Mouse (Mus musculus) kidney, adult 18-20 months (tissue): Measurements from ENCODE around the gene Elovl2.
A peak's percentile ranks its signal among the peaks of the same experiment; 100 is the strongest.
"Not testable (repeated sequence)": the region's sequence is repeated elsewhere in the genome, so short reads cannot be mapped to it uniquely, and the experiment has no call there.

Experiments
- DNase-seq: peaks from one replicate; pipeline ENCODE4 v3.0.0; 2021

Elovl2 gene

DNA sequence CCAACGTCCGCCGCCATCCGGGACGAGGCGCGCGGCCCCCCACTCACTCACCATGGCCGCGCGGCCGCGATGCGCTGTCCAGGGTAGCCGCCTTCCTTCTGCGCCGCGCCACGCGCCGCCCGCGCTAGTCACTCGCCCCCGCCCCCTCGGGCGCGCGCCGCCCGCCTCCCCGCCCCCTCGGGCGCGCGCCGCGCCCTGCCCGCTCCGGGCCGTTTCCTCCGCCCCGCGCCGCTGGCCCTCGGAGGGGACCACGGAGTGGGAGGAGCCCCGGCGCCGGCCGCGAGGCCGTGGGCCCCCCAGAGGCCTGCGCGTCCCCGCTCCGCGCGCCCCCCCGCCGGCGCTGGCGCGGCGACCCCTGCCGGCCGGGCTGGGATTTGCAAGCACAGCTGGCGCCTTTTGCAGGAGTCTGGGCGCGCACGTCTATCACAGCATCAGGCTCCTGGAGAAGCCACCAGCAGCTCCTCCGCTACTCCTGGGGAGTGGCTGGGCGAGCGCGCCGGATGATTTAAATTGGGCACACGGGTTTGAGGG is at the start of gene Elovl2:
Gene Elovl2 (minus strand): TSS at position 102 of the 531 bp plus-strand sequence.
- peak; percentile 72 for DNase-seq

DNA sequence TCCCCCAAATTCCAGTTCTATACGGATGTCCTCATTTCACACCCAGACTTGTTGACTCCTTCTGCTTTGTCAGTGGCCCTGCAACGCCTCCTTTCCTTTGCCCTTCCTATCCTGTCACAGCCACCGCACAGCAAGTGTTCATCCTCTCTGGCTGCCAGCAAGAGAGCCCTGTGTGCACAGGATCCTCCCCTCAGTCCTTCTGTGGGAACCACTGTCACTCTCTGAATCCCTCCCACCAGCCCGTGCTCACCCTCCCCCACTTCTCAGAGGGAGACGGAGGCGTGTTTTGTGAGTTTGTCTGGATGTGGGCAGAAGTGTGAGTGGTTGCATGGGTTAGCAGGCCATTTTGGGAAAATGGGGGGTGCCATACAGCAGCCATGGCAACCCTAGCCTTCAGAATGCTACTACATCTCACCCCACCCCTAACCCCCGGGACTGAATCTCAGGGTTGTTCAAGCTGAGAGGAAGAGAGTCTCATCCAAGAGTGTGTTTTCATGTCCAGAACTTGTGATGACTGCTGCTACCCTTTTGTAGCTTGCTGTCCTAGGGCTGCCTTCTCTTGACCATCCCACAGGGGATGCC is 47.7 kb upstream of the Elovl2 start:
- no peak for DNase-seq

DNA sequence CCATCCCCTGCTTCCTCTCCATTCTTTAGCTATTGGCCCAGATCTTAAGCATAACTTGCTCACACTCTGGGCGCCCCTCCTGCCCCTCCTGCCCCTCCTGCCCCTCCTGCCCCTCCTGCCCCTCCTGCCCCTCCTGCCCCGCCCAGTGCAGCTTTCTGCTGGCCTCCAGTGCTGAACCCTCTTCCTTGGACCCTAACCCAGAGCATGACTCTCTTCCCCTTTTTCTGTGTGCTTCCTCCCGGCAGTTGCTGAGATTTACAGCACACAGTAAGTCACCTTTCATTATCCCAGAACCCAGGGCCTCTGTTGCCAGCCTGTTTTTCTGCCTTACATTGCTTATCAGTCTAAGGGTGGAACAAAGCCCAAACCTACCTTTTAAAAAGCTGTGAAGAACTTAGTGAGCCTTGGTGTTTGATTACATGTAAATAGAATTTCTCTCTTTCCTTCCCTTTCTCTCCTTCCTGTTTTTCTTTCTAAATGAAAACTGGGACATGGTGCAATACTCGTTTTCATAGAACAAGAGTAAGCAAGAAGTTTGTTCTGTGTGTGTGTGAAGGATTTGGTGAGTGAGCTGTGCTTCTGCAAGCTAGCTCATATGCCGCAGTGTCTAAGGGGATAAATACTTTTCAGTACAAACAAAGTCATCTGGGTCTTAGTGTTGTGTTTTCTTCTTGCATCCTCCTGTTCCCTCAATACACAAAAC is 43.2 kb upstream of the Elovl2 start:
- no peak for DNase-seq

DNA sequence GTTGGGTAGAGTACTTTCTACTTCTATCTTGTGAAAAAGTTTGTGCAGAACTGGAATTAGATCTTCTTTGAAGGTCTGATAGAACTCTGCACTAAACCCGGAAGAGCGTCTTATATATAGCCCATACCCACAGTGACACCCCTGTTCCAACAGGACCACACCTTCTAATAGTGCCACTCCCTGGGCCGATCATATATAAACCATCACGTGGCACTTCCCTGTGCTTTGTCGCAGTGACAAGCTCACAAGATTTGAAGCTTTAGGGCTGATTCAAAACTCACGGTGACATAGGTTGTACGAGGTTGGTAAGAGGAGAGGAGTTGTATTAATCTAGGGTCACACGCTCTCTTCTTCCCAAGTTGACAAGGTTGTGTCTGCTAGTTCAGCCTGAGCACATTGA is 41.4 kb upstream of the Elovl2 start:
- DNase-seq, result not testable (repeated sequence)

DNA sequence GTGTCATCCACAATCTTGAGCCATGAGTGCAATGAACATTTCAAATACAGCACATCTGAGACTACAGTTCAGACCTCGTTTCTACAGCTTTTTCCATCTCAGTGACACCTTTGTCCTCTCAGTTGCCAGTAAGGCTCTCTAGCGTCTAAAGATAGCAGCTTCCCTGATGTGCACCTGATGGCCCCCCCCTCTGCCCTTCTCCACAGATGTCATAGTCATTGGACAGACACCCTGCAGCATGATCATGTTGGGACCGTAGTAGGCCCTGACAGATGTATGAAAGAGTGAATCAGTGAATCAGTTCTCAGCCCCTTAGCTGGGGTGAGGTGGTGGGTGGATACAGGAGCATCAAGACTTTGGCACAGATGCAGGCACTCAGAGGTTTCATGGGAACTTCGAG is 37.6 kb upstream of the Elovl2 start:
- no peak for DNase-seq

DNA sequence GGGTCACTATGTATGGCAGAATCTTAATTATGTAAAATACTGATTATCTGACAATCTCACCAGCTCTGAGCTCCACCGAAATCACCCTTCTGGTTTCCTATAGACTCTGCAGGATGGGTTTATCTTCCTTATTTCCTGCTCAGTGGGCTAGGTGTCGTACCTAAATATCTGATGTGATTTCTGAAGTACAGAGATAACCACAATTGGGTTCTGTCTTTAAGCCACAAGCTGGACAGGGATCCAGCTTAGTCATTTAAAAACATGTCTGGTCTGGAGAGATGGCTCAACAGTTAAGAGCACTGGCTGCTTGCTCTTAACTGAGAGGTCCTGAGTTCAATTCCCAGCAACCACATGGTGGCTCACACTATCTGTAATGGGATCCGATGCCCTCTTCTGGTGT is 36.8 kb upstream of the Elovl2 start:
- DNase-seq, result no peak

DNA sequence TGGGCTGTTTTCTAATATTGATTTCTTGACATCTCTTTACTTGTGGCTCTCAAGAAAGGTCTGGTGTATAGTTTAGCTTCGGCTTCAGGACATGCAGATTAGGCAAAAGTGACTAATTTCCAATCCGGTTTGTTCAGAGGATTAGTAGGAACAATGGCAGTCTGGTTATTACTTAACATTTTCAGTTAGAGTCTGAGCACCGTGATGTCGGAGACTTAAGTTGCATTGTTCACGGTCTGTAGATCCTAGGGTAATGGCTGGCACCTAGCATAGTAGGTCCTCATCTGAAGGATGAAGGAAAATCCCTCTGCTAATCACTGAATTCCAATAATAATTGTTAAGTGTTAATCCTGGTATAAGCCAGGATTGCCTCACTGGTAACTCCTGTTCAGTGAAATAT is 35.9 kb upstream of the Elovl2 start:
- no peak for DNase-seq

DNA sequence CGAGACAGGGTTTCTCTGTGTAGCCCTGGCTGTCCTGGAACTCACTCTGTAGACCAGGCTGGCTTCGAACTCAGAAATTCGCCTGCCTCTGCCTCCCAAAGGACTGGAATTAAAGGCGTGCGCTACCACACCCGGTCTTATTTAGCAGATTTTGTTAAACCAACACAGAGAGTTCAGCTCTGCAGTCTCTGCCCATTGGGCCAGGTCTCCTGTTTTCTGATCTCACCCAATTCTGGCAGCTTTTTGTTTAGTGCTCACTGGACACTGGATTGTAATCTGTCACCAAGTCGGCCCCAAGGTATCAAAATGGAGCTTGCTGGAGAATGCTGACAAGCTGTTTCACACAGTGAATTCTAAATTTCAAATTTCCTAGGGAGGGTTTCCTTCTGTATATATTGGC is 32.5 kb upstream of the Elovl2 start:
- DNase-seq, result no peak

DNA sequence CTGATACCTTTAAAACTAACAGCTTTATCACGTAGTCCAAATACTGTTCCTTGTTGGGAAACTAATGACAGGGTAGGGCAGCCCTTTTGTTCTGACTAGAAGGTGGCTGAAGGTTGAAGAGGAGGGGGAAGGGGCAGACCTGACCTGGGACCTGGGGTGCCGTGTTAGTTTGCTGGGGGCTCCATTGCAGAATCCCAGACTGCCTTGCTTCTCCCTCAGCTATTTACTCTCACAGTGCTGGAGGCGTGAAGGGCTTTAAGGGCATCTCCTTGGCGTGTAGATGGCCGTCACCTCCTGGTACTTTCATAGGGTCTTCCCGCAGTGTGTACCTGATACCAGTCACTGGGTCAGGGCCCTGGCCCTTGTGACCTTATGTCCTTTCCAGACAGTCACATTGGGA is 31.9 kb upstream of the Elovl2 start:
- DNase-seq, result no peak

DNA sequence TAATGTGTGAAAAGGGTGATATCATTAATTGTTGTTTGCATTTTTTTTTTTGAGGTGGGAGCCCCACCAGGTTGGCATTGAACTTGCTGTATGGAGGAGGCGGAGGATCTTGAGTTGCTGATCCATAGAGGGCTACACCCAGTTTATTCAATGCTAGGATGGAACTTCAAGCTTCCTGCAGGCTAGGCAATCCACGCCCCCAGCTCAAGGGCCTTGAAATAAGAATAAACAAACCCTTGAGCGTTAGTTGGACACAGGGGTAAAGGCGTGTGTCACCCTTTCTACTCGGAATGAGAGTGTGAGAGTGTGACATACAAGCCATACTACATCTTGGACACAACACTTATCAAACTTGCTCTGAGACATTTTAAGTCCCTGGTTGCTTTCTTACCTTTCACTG is 31.5 kb upstream of the Elovl2 start:
- DNase-seq, result no peak

DNA sequence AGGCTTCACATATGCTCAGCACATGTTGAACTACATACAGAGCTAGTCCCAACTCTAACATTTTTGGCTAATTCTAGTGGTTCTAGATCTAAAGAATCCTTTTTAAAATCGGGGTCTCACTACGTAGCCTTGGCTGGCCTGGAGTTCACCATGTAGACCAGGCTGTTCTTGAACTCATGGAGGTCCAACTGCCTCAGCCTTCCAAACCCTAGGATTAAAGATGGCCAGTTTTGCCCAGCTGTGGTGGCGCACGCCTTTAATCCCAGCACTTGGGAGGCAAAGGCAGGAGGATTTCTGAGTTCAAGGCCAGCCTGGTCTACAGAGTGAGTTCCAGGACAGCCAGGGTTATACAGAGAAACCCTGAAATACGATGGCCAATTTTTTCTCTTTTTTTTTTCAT is 31.0 kb upstream of the Elovl2 start:
- not testable (repeated sequence) for DNase-seq

DNA sequence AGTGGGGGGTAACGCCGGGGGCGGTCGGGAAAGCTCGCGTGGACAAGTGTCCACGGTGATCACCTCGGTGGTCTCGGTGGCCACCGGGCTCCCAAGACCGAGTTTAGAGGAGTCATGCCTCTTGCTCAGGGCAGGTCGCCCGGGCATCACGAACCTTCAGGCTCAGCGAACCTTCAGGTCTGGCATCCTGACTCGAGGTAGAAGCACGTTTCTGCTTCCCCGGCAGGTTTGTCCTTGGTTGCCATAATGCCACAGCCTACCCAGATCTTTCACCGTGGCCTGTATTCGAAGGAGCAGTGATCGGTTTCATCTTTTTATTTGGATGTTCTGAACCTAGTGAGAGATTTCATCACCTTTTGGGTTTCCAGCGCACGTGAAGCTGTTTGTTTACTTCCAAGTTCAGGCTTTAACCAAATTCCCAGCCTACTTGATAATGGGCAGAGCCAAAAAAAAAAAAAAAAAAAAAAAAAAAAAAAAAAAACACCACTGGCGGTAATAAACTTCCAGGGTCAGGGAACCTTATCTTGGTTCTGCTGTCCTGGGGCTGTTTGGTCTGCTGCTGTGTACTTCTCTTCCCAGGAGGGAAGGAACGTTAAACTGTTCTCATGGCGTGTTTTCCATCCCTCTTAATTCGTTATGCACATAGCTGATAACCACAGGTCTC is 30.2 kb upstream of the Elovl2 start:
- no peak for DNase-seq

DNA sequence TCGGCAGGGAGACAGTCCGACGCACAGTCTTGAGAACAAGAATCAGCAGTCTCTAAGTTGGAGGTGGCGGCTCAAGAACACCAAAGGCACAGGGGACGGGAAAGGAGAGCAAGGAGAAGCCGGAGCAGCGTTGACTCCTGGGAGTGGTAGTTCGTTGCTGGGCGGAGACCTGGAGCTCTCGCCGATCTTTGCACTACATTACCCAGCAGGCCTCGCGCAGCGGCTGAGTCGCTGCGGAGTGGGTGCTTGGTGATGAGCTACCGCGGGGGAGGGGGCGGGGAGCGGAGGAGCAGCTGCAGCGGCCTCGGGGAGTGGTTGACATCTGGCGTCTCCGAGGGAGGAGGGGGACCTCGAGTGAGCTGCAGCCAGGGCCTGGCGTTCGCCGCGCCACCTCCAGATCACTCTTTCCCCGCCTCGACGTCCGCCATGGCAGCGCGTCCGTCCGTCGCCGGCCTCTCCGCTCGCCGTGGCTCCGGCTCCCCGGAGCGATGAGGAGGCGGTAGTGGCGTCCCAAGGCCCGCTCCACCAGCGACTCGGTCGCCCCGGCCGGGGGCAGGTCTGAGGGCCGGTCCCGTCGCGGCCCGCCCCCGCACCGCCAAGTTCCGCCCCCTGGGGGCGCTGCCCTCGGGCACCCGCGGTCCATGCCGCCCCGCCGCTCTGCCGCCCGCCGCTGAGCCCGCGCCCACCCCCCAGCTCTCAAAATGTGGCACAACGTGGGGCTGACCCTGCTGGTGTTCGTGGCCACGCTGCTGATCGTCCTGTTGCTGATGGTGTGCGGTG is 29.5 kb upstream of the Elovl2 start, which contains the start of gene Smim13:
Gene Smim13 (plus strand): TSS at position 307 of the 780 bp plus-strand sequence.
- peak; percentile 91 for DNase-seq

DNA sequence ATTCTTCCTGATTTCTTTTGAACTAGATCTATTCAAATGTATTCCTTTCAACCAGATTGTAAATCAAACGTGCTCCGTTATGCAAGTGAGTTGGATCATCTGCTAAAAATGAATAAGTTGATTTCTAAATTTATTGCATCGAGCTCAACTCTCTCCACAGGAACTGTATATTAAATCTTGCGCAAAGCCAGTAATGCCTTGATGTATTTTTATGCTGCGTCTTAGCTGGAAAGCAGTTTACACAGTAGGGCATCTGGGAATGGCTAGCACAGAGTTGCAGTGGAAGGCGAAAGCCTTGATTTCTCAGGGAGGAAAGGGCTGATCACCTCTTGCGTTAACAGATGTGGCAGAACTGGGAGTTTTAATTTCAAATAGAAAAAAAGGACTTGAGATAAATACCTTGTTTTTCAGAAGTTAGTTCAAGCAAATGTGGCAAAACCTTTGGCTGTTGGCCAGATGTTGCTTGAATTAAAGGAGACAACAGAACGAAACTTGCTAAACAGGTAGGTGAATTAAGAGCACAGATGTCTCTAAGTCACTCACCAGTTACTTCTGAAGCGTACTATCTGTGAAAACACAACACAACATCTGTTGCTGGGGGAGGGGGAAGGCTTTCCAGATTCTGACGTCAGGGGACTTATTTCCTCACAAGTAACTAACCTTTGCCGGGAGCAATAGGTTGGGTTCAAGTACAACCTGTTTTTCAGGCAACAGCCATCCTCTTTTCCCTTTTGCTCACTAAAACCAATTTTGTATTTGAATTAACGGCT is 28.7 kb upstream of the Elovl2 start:
- DNase-seq, result no peak

DNA sequence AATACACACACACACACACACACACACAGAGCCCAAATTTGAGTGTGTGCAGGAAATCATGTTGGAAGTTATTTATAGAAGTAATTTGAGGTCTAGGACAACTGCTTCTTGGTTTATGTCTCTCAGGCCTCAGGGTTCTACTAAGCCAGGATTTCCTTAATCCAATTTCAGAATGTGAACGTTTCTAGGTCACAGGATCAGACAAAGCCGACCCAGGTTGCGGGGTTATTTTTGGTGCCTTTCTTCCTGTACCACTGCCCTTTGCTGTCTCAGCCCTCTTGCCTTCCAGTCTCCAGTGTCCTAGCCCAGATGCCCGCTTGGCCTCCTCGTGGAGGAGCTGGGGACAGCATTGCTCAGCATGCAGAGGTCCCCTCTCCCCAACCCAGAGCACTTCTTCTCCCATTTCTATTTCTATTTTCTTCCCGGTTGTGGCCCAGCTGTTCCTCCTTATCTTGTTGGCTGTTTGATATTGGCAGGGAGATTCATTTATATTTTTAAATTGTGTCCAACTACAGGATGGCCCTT is 24.2 kb upstream of the Elovl2 start:
- DNase-seq, result no peak

DNA sequence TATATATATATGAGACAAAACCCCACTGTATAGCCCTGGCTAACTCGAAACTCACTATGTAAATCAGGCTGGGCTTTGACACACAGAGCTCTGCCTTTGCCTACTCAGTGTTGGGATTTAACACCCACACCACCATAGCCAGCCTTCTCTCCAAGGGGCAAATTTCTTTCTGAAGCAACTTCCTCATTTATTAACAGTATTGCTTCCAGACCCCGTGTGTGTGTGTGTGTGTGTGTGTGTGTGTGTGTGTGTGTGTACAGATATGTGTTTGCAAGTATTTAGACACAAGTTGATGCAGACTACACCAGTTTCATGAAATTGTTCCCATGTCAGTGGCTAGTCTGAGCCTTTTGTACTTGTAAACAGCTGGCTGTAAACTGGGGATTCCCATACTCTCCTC is 21.4 kb upstream of the Elovl2 start:
- no peak for DNase-seq

DNA sequence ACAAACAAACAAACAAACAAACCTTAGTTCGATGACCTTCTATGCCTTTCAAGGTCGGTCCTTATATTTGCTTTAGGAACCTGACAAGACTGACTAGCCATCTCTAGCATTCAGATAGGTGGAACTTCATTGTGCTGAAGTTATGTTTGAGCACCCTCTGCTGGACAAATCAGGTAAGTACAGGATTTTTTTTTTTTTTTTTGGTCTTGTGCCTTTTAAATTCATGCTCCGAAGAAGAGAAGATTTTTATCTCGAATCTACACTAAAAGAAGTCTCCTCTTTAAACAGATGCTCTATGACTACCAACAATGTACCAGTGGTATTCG is 18.6 kb upstream of the Elovl2 start:
- DNase-seq, result no peak

DNA sequence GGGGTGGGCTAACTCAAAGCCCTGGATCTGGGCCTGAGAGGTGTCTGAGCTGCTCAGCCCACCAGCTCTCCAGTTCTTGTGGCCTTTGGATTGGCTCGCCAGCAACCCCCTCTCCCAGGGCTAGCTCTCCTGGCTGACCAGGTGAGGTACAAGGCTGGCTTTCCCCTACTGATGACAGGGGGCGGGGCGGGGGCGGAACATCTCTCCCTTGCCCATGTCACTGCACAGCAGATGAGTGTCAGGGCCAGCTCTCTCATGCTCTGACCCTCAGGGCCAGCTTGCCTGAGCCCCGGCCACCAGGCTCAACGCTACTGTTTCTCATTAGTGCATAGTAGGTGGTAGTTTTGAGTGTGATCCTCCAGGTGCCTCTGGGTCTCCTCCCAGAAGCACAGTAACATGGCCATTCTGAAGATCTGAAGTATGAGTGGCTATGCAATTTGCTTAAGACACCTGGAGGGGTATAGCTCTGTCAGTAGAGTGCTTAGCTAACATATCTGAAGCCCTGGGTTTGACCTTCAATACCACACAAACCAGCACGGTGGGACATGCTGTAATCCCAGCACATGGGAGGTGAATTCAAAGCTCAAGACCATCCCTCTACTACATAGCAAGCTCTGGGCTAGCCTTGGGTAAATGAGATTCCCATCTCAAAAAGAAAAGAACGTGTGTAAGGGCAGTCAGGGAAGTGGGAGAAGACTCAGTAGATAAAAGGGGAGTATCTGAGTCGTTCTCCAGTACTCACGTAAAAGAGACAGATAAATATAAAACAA is 18.0 kb upstream of the Elovl2 start:
- no peak for DNase-seq

DNA sequence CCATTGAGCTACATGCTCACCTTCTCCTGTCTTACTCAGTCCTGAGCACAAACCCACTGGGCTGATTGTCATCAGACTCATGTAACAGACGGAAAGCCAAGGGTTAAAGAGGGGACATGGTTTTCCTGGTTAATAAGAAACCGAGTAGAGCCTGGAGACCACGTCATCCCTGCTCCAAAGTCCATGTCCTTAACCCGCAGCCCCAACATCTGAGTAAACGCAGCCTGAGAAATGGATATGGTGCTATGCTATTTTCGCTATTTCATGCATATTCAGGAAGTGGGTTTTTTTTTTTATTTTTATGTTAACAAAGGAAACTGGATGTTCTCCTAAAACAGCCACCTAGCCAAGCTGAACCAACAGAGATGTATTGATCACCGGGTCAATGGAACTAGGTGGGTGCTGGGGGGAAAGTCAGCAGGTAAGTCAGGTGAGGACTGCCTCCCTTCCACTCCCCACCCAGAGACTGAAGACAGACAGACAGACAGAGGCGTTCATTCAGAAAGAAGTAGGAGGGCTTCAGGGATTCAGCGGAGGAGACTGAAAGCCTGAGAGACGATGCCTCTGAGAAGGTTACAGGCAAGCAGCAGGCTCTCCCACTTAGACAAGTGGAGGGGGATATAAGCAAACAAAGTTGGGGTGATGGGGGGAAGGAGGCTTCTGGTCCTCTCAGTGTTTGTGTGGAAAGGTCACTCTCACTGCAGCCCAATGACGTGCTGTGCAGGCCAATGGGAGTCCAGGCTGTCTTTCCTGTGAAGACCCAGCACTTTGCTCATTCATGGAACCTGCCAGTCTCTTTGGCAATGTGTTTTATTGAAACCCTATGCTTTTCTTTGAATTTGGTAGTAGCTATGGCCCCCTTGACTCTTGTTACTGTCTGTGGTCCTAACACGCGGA is 15.9 kb upstream of the Elovl2 start:
- peak; percentile 53 for DNase-seq

DNA sequence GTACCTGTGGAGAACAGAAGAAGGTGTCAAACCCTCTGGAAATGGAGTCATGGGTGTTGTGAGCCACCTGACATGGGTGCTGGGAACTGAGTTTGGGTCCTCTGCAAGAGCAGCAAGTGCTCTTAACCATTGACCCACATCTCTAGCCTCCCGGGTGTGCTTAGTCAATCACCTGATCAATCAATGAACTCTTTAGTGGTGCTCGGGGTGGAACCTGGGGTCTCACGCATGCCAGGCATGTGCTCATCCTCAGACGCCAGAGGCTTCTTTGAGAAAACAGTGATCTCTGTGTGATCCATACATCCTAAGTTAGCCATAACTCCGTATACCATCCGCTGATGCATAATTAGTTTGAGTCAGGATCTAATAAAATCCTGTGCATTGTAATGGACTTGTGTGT is 15.0 kb upstream of the Elovl2 start:
- DNase-seq, result no peak

DNA sequence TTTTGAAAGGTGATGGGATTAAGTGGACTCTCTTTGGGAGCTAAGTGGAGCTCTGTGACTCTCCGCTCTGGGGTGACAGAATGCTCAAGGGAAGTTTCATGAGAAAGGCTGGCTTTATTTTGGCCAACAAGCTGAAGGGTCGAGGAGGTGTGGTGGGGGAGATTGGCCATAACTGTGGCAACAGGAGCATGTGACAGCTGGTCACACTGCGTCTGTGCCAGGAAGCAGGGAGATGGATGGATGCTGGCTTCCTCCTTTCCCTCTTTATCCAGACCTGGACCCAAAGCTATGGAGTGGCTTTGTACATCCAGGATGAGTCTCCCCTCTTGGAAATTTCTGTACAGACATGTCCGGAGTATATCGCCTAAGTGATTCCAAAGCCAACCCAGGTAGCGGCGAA is 13.0 kb upstream of the Elovl2 start:
- DNase-seq, result no peak
